Mouse (Mus musculus): Measurements from ENCODE around the gene Map3k1.

DNA sequence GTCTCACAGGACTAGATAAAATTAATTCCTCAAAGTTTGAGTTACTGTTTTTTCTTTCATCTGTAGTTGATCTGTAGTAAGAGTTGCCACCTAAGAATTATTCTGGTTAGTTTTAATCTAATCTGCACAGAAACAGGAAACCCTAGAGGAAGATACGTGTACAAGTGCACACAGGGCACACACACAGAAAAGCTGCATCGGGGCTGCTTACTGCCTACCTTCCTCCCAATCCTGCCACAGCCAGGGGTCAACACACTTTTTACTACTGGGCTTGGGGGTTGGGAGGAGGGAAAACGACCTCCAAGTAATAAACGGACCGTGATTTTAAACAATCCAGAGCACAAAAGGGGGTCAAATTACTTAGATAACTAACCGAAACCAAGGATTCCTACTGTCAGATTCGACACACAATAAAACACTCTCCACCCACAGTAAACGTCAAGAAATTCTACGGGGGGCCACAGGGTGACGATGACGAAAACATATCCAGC is 1.6 kb downstream of the Map3k1 start:
- no peak for TF ChIP-seq CTCF (IDR thresholded peaks at IDR 0.05; ENCODE audit: low read depth, low read length)
- no peak for TF ChIP-seq POLR2A (IDR thresholded peaks at IDR 0.05; ENCODE audit: borderline replicate concordance, low read depth, low read length)

All from bone marrow macrophage, adult 2 months (primary cell).